In genomic region chr4:129235147-129235546, GRCm38 (mm10) we compare ENCODE assay signal across 13 mouse cellular contexts. TPM values are rescaled to one million over a fixed set of nuclear protein-coding genes. Genes with fewer than 3 reads are reported as not detected.
DNase-seq lines count a peak whose midpoint lies in the region; ATAC-seq and TF ChIP-seq lines count a peak whose summit lies in the region.
"Had no signal": no experiment of that assay in that cellular context is flagged by ENCODE, and none has a peak within 500 bp of the region (broad histone marks: within the 10 kb centered on the region; RNA-seq: fewer than 3 reads in every experiment).

No protein-coding gene starts in this region.

- peaks cover 71% of the 10 kb centered on the region for H3K4me1 ChIP-seq in embryonic facial prominence, embryonic 15.5 days
- peaks cover 62% of the 10 kb centered on the region for H3K4me1 ChIP-seq in embryonic facial prominence, embryonic 10.5 days
- peaks cover 26% of the 10 kb centered on the region for H3K4me1 ChIP-seq in lung, embryonic 14.5 days (ENCODE audit: insufficient read depth)
- H3K4me1 ChIP-seq in liver, embryonic 11.5 days (replicated peaks; ENCODE audit: control insufficient read depth, insufficient read depth, low read length): peaks cover 55% of the 10 kb centered on the region
- peaks cover 67% of the 10 kb centered on the region for H3K4me1 ChIP-seq in stomach, embryonic 16.5 days (ENCODE audit: control insufficient read depth, insufficient read depth, low read length)
- peaks cover 41% of the 10 kb centered on the region for H3K4me1 ChIP-seq in forebrain, embryonic 12.5 days

- no peak for ATAC-seq in embryonic facial prominence, embryonic 15.5 days (ENCODE audit: insufficient number of reproducible peaks, low FRiP score, low TSS enrichment, low read depth)
- no peak for ATAC-seq in lung, embryonic 14.5 days (ENCODE audit: insufficient read depth)
- ATAC-seq in liver, embryonic 11.5 days (replicated peaks; ENCODE audit: low FRiP score): peak; percentile 64
- no peak for ATAC-seq in stomach, embryonic 16.5 days (ENCODE audit: insufficient read depth, low FRiP score)
- ATAC-seq in forebrain, embryonic 12.5 days (ENCODE audit: low FRiP score): no peak

- 76% methylated on average over 3 of the region's 3 CpGs for WGBS in embryonic facial prominence, embryonic 15.5 days
- 77% methylated on average over 3 of the region's 3 CpGs for WGBS in embryonic facial prominence, embryonic 10.5 days
- WGBS in lung, embryonic 14.5 days: 48% methylated on average over 3 of the region's 3 CpGs
- WGBS in liver, embryonic 11.5 days: 37% methylated on average over 3 of the region's 3 CpGs
- 67% methylated on average over 3 of the region's 3 CpGs for WGBS in stomach, embryonic 16.5 days
- WGBS in forebrain, embryonic 12.5 days: 78% methylated on average over 3 of the region's 3 CpGs

- H3K27me3 ChIP-seq in embryonic facial prominence, embryonic 15.5 days: no peaks in the 10 kb centered on the region
- peaks cover 28% of the 10 kb centered on the region for H3K27me3 ChIP-seq in embryonic facial prominence, embryonic 10.5 days (replicated peaks; ENCODE audit: low read depth, poor library complexity, severe bottlenecking)
- H3K27me3 ChIP-seq in lung, embryonic 14.5 days (ENCODE audit: insufficient read depth, low read length): 0 out of 2 replicates have a peak, but pooled peaks cover 3% of the 10 kb centered on the region
- peaks cover 39% of the 10 kb centered on the region for H3K27me3 ChIP-seq in liver, embryonic 11.5 days (replicated peaks; ENCODE audit: control insufficient read depth, insufficient read depth, low read length)
- H3K27me3 ChIP-seq in stomach, embryonic 16.5 days (ENCODE audit: control insufficient read depth, insufficient read depth, low read length): no peaks in the 10 kb centered on the region
- H3K27me3 ChIP-seq in forebrain, embryonic 12.5 days: peaks cover 7% of the 10 kb centered on the region; the same call in 1 of the 2 replicates
- H3K27me3 ChIP-seq: neural tube, embryonic 13.5 days had no signal

- H3K4me3 ChIP-seq in embryonic facial prominence, embryonic 15.5 days (replicated peaks): no peak overlapping the region
- no peak overlapping the region for H3K4me3 ChIP-seq in embryonic facial prominence, embryonic 10.5 days
- H3K4me3 ChIP-seq in lung, embryonic 14.5 days (ENCODE audit: low read depth, low read length): no peak overlapping the region
- no peak overlapping the region for H3K4me3 ChIP-seq in liver, embryonic 11.5 days (ENCODE audit: low read depth, low read length)
- H3K4me3 ChIP-seq in stomach, embryonic 16.5 days (replicated peaks; ENCODE audit: low read length): no peak overlapping the region
- no peak overlapping the region for H3K4me3 ChIP-seq in forebrain, embryonic 12.5 days (replicated peaks)
- H3K4me3 ChIP-seq: neural tube, embryonic 13.5 days had no signal

- no peak overlapping the region for H3K9ac ChIP-seq in embryonic facial prominence, embryonic 15.5 days
- no peak overlapping the region for H3K9ac ChIP-seq in lung, embryonic 14.5 days
- H3K9ac ChIP-seq in liver, embryonic 11.5 days (ENCODE audit: low read depth, low read length): peak overlapping the region; percentile 26; the same call in 1 of the 2 replicates
- H3K9ac ChIP-seq in stomach, embryonic 16.5 days (ENCODE audit: low read length): peak overlapping the region; percentile 46
- H3K9ac ChIP-seq in forebrain, embryonic 12.5 days: no peak overlapping the region
- H3K9ac ChIP-seq: neural tube, embryonic 13.5 days had no signal

- H3K36me3 ChIP-seq in embryonic facial prominence, embryonic 15.5 days: no peaks in the 10 kb centered on the region
- no peaks in the 10 kb centered on the region; the same call in 1 of the 2 replicates for H3K36me3 ChIP-seq in embryonic facial prominence, embryonic 10.5 days (replicated peaks)
- no peaks in the 10 kb centered on the region for H3K36me3 ChIP-seq in lung, embryonic 14.5 days (ENCODE audit: insufficient read depth)
- H3K36me3 ChIP-seq in liver, embryonic 11.5 days (ENCODE audit: control insufficient read depth, insufficient read depth, low read length): no peaks in the 10 kb centered on the region
- no peaks in the 10 kb centered on the region for H3K36me3 ChIP-seq in stomach, embryonic 16.5 days (ENCODE audit: control insufficient read depth, insufficient read depth, low read length)
- H3K36me3 ChIP-seq in forebrain, embryonic 12.5 days (replicated peaks): no peaks in the 10 kb centered on the region
- H3K36me3 ChIP-seq: neural tube, embryonic 13.5 days had no signal

- H3K27ac ChIP-seq in embryonic facial prominence, embryonic 15.5 days (replicated peaks): peak overlapping the region; percentile 1; the same call in 1 of the 2 replicates
- no peak overlapping the region for H3K27ac ChIP-seq in embryonic facial prominence, embryonic 10.5 days (replicated peaks)
- peak overlapping the region; percentile 21; the same call in 1 of the 2 replicates for H3K27ac ChIP-seq in lung, embryonic 14.5 days (ENCODE audit: low read depth)
- H3K27ac ChIP-seq in liver, embryonic 11.5 days (ENCODE audit: low read depth, low read length): peak overlapping the region; percentile 56
- H3K27ac ChIP-seq in stomach, embryonic 16.5 days (ENCODE audit: low read length): peak overlapping the region; percentile 89
- H3K27ac ChIP-seq in forebrain, embryonic 12.5 days: no peak overlapping the region
- H3K27ac ChIP-seq: neural tube, embryonic 13.5 days had no signal

- DNase-seq in embryonic facial prominence, embryonic 10.5 days (ENCODE audit: low spot score): no peak
- peak; percentile 65 for DNase-seq in lung, embryonic 14.5 days
- no peak for DNase-seq in lung, adult 18-20 months
- no peak for DNase-seq in liver, embryonic 11.5 days (ENCODE audit: low spot score)
- no peak for DNase-seq in adrenal gland, postnatal 14 days
- DNase-seq: cerebellum, postnatal 36 days; heart, postnatal 14 days; lung, postnatal 4 days; thymus, adult 2 months had no signal

- no peak for TF ChIP-seq CTCF in lung, embryonic 14.5 days (IDR thresholded peaks at IDR 0.05; ENCODE audit: low read depth)

- H3K9me3 ChIP-seq in embryonic facial prominence, embryonic 15.5 days (replicated peaks): no peaks in the 10 kb centered on the region
- no peaks in the 10 kb centered on the region for H3K9me3 ChIP-seq in embryonic facial prominence, embryonic 10.5 days
- H3K9me3 ChIP-seq in lung, embryonic 14.5 days (ENCODE audit: low read depth, low read length): no peaks in the 10 kb centered on the region
- H3K9me3 ChIP-seq in liver, embryonic 11.5 days (ENCODE audit: control insufficient read depth, low read length): no peaks in the 10 kb centered on the region
- H3K9me3 ChIP-seq in stomach, embryonic 16.5 days (replicated peaks; ENCODE audit: control insufficient read depth, low read length): no peaks in the 10 kb centered on the region
- no peaks in the 10 kb centered on the region for H3K9me3 ChIP-seq in forebrain, embryonic 12.5 days
- H3K9me3 ChIP-seq: neural tube, embryonic 13.5 days had no signal

- H3K4me2 ChIP-seq in embryonic facial prominence, embryonic 15.5 days (replicated peaks): no peak overlapping the region
- no peak overlapping the region for H3K4me2 ChIP-seq in lung, embryonic 14.5 days
- peak overlapping the region; percentile 48 for H3K4me2 ChIP-seq in liver, embryonic 11.5 days
- H3K4me2 ChIP-seq in stomach, embryonic 16.5 days (ENCODE audit: low read depth, low read length): no peak overlapping the region
- no peak overlapping the region for H3K4me2 ChIP-seq in forebrain, embryonic 12.5 days
- H3K4me2 ChIP-seq: neural tube, embryonic 13.5 days had no signal

RNA-seq across cellular contexts. Expression of gene C77080, which starts 26.1 kb away (rescaled TPM):
- 8.9 and 10.0 TPM in 2 replicates for polyA plus RNA-seq in embryonic facial prominence, embryonic 15.5 days (2015; fragmentation: Nextera tagmentation; extraction: Ambion mirVana)
- 3.3 and 3.5 TPM in 2 replicates for polyA plus RNA-seq in embryonic facial prominence, embryonic 10.5 days (2016; fragmentation: Nextera tagmentation; extraction: Ambion mirVana)
- 2.8 and 3.2 TPM in 2 replicates for polyA plus RNA-seq in lung, embryonic 14.5 days (2014; fragmentation: Nextera tagmentation; extraction: Ambion mirVana)
- 1.2 and 1.6 TPM in 2 replicates for polyA plus RNA-seq in liver, embryonic 11.5 days (2014; fragmentation: Nextera tagmentation; extraction: Ambion mirVana)
- 8.2 and 8.5 TPM in 2 replicates for polyA plus RNA-seq in stomach, embryonic 16.5 days (2015; fragmentation: Nextera tagmentation; extraction: Ambion mirVana)
- 14.5 and 16.5 TPM in 2 replicates for total RNA-seq in adrenal gland, postnatal 14 days (2021)
- polyA plus RNA-seq in forebrain, embryonic 12.5 days (2016; fragmentation: Nextera tagmentation; extraction: Ambion mirVana): 4.4 and 4.7 TPM in 2 replicates

RNA-seq across cellular contexts. Expression of gene Yars, which starts 45.6 kb away (rescaled TPM):
- polyA plus RNA-seq in embryonic facial prominence, embryonic 15.5 days (2015; fragmentation: Nextera tagmentation; extraction: Ambion mirVana): 75.5 and 83.2 TPM in 2 replicates
- polyA plus RNA-seq in embryonic facial prominence, embryonic 10.5 days (2016; fragmentation: Nextera tagmentation; extraction: Ambion mirVana): 96.0 and 105 TPM in 2 replicates
- polyA plus RNA-seq in lung, embryonic 14.5 days (2014; fragmentation: Nextera tagmentation; extraction: Ambion mirVana): 84.4 and 92.2 TPM in 2 replicates
- polyA plus RNA-seq in liver, embryonic 11.5 days (2014; fragmentation: Nextera tagmentation; extraction: Ambion mirVana): 129 TPM in 2 replicates
- polyA plus RNA-seq in stomach, embryonic 16.5 days (2015; fragmentation: Nextera tagmentation; extraction: Ambion mirVana): 72.9 and 80.0 TPM in 2 replicates
- total RNA-seq in adrenal gland, postnatal 14 days (2021): 72.1 and 85.5 TPM in 2 replicates
- 103 TPM in 2 replicates for polyA plus RNA-seq in forebrain, embryonic 12.5 days (2016; fragmentation: Nextera tagmentation; extraction: Ambion mirVana)

RNA-seq across cellular contexts. Expression of gene S100pbp, which starts 45.6 kb away (rescaled TPM):
- polyA plus RNA-seq in embryonic facial prominence, embryonic 15.5 days (2015; fragmentation: Nextera tagmentation; extraction: Ambion mirVana): 17.8 and 18.5 TPM in 2 replicates
- 29.5 and 29.8 TPM in 2 replicates for polyA plus RNA-seq in embryonic facial prominence, embryonic 10.5 days (2016; fragmentation: Nextera tagmentation; extraction: Ambion mirVana)
- 17.3 and 18.1 TPM in 2 replicates for polyA plus RNA-seq in lung, embryonic 14.5 days (2014; fragmentation: Nextera tagmentation; extraction: Ambion mirVana)
- 17.2 and 18.9 TPM in 2 replicates for polyA plus RNA-seq in liver, embryonic 11.5 days (2014; fragmentation: Nextera tagmentation; extraction: Ambion mirVana)
- 13.0 and 13.1 TPM in 2 replicates for polyA plus RNA-seq in stomach, embryonic 16.5 days (2015; fragmentation: Nextera tagmentation; extraction: Ambion mirVana)
- total RNA-seq in adrenal gland, postnatal 14 days (2021): 24.5 and 30.0 TPM in 2 replicates
- polyA plus RNA-seq in forebrain, embryonic 12.5 days (2016; fragmentation: Nextera tagmentation; extraction: Ambion mirVana): 26.2 and 31.6 TPM in 2 replicates

RNA-seq across cellular contexts. Expression of gene Sync, which starts 52.3 kb away (rescaled TPM):
- 4.9 and 6.9 TPM in 2 replicates for polyA plus RNA-seq in embryonic facial prominence, embryonic 15.5 days (2015; fragmentation: Nextera tagmentation; extraction: Ambion mirVana)
- polyA plus RNA-seq in embryonic facial prominence, embryonic 10.5 days (2016; fragmentation: Nextera tagmentation; extraction: Ambion mirVana): 0.48 and 0.71 TPM in 2 replicates
- 0.33 and 0.54 TPM in 2 replicates for polyA plus RNA-seq in lung, embryonic 14.5 days (2014; fragmentation: Nextera tagmentation; extraction: Ambion mirVana)
- 0.36 and 0.40 TPM in 2 replicates for polyA plus RNA-seq in liver, embryonic 11.5 days (2014; fragmentation: Nextera tagmentation; extraction: Ambion mirVana)
- 3.0 and 3.9 TPM in 2 replicates for polyA plus RNA-seq in stomach, embryonic 16.5 days (2015; fragmentation: Nextera tagmentation; extraction: Ambion mirVana)
- 1.7 and 2.5 TPM in 2 replicates for total RNA-seq in adrenal gland, postnatal 14 days (2021)
- polyA plus RNA-seq in forebrain, embryonic 12.5 days (2016; fragmentation: Nextera tagmentation; extraction: Ambion mirVana): 0.29 and 0.40 TPM in 2 replicates

Comparison
In these comparisons a context has a peak if more than half of its experiments do, and no peak if none do; other contexts are left out.
1. H3K27ac ChIP-seq: peak in embryonic facial prominence, embryonic 15.5 days (single experiment), lung, embryonic 14.5 days (single experiment), liver, embryonic 11.5 days (single experiment) and stomach, embryonic 16.5 days (single experiment); none in embryonic facial prominence, embryonic 10.5 days (single experiment) and forebrain, embryonic 12.5 days (single experiment).
2. H3K9ac ChIP-seq: peak in liver, embryonic 11.5 days (single experiment) and stomach, embryonic 16.5 days (single experiment); none in embryonic facial prominence, embryonic 15.5 days (single experiment), lung, embryonic 14.5 days (single experiment) and forebrain, embryonic 12.5 days (single experiment).